Mouse (Mus musculus) kidney, postnatal 0 days (tissue): Measurements from ENCODE around the gene Ppef2. TPM values are rescaled to one million over a fixed set of nuclear protein-coding genes. Genes with fewer than 3 reads are reported as not detected.

Experiments
- ATAC-seq: fragments of 200-750 bp; cut with Nextera tagmentation; replicated peaks from 2 replicates; pipeline ENCODE4 v1.8.0; 2017; ENCODE audit warnings: low read depth, moderate number of reproducible peaks, moderate TSS enrichment, moderate library complexity; ENCODE audit not compliant: low FRiP score
- DNase-seq: peaks from one replicate; pipeline ENCODE4 v3.0.0-alpha.2; 2016; ENCODE audit warnings: low spot score
- H3K27ac ChIP-seq: fragments of 300-500 bp; sonication (generic); 2 replicates; pipeline ENCODE4 v1.5.1; 2014; ENCODE audit warnings: mild to moderate bottlenecking
- H3K27me3 ChIP-seq: fragments of 300-500 bp; sonication (generic); 2 replicates; pipeline ENCODE4 v1.6.1; 2014; ENCODE audit warnings: low read length, mixed read lengths; ENCODE audit not compliant: insufficient read depth
- H3K36me3 ChIP-seq: fragments of 300-500 bp; sonication (generic); 2 replicates; pipeline ENCODE4 v1.6.1; 2014; ENCODE audit warnings: low read length, mixed read lengths; ENCODE audit not compliant: insufficient read depth
- H3K4me1 ChIP-seq: fragments of 300-500 bp; sonication (generic); replicated peaks from 2 replicates; pipeline ENCODE4 v1.6.1; 2014; ENCODE audit warnings: antibody characterized with exemption, low read length, mixed read lengths; ENCODE audit not compliant: insufficient read depth
- H3K4me2 ChIP-seq: fragments of 300-500 bp; sonication (generic); 2 replicates; pipeline ENCODE4 v1.6.1; 2014; ENCODE audit warnings: mild to moderate bottlenecking, low read length, moderate library complexity, mixed read lengths
- H3K4me3 ChIP-seq: fragments of 300-500 bp; sonication (generic); replicated peaks from 2 replicates; pipeline ENCODE4 v1.5.1; 2014; ENCODE audit warnings: low read depth, low read length
- H3K9ac ChIP-seq: fragments of 300-500 bp; sonication (generic); 2 replicates; pipeline ENCODE4 v1.6.1; 2014; ENCODE audit warnings: low read depth, low read length
- H3K9me3 ChIP-seq: fragments of 300-500 bp; sonication (generic); replicated peaks from 2 replicates; pipeline ENCODE4 v1.6.1; 2016; ENCODE audit warnings: low read length, inconsistent platforms, mixed read lengths
- CTCF ChIP-seq: IDR thresholded peaks from 2 replicates; pipeline ENCODE4 v1.5.1; 2016; ENCODE audit warnings: antibody characterized with exemption, low read depth, mild to moderate bottlenecking, moderate library complexity
- WGBS: fragments of 180-500 bp; shearing (Covaris S2); extraction: QIAGEN DNeasy Blood & Tissue Kit; methylation state at CpG from one replicate; pipeline ENCODE4 v1.1.7; 2014; 5-methylcytosine and 5-hydroxymethylcytosine counted together
- polyA plus RNA-seq: library from polyadenylated mRNA; unstranded; fragments of >200 nt; fragmentation: Nextera tagmentation; extraction: Ambion mirVana; gene quantifications from 2 replicates; pipeline ENCODE4 v1.2.1, GENCODE M21; 2015

The Ppef2 gene
- polyA plus RNA-seq, 1 experiment from 2014 or later = 0.07 TPM

- Histone ChIP-seq H3K9ac (no peak overlapping the region), H3K9me3 (no peaks in the 10 kb centered on the region), H3K4me1 (no peaks in the 10 kb centered on the region), H3K27me3 (no peaks in the 10 kb centered on the region), H3K27ac (no peak overlapping the region), H3K36me3 (no peaks in the 10 kb centered on the region), H3K4me3 (no peak overlapping the region), H3K4me2 (no peak overlapping the region)
- DNase-seq = no peak
- no peak for TF ChIP-seq CTCF
- 94% methylated on average over 12 of the region's 12 CpGs for WGBS
- ATAC-seq = no peak
Measured at GRCm38 (mm10) chr5:92240769-92241168, 15.3 kb downstream of the Ppef2 start.

GRCm38 (mm10) chr5:92239333-92240232 is 16.5 kb downstream of the Ppef2 start:
- peak overlapping the region; percentile 6; the same call in 1 of the 2 replicates for H3K4me2 ChIP-seq
- H3K9me3 ChIP-seq = no peaks in the 10 kb centered on the region
- peak; percentile 88 for TF ChIP-seq CTCF
- no peaks in the 10 kb centered on the region for H3K4me1 ChIP-seq
- no peak overlapping the region for H3K9ac ChIP-seq
- peak; percentile 76 for DNase-seq
- no peak overlapping the region for H3K4me3 ChIP-seq
- no peak overlapping the region for H3K27ac ChIP-seq
- WGBS = 44% methylated on average over 29 of the region's 29 CpGs
- ATAC-seq = peak; percentile 65
- no peaks in the 10 kb centered on the region for H3K27me3 ChIP-seq
- no peaks in the 10 kb centered on the region for H3K36me3 ChIP-seq

GRCm38 (mm10) chr5:92234939-92235557 is 21.0 kb downstream of the Ppef2 start:
- H3K9ac ChIP-seq = no peak overlapping the region
- TF ChIP-seq CTCF = no peak
- no peaks in the 10 kb centered on the region for H3K4me1 ChIP-seq
- H3K9me3 ChIP-seq = no peaks in the 10 kb centered on the region
- H3K4me2 ChIP-seq = 0 out of 2 replicates have a peak overlapping the region, but pooled peaks have one; percentile 7
- H3K27me3 ChIP-seq = no peaks in the 10 kb centered on the region
- no peak for ATAC-seq
- no peak overlapping the region for H3K4me3 ChIP-seq
- 38% methylated on average over 5 of the region's 5 CpGs for WGBS
- DNase-seq = peak; percentile 27
- no peaks in the 10 kb centered on the region for H3K36me3 ChIP-seq
- no peak overlapping the region for H3K27ac ChIP-seq

GRCm38 (mm10) chr5:92233366-92233765 is 22.7 kb downstream of the Ppef2 start:
- Histone ChIP-seq H3K4me1 (no peaks in the 10 kb centered on the region), H3K9ac (no peak overlapping the region), H3K4me3 (no peak overlapping the region), H3K4me2 (no peak overlapping the region), H3K27me3 (no peaks in the 10 kb centered on the region), H3K9me3 (no peaks in the 10 kb centered on the region), H3K36me3 (no peaks in the 10 kb centered on the region), H3K27ac (no peak overlapping the region)
- no peak for TF ChIP-seq CTCF
- WGBS = 91% methylated on average over 4 of the region's 4 CpGs
- DNase-seq (no peak), ATAC-seq (no peak)

GRCm38 (mm10) chr5:92231836-92232235 is 24.2 kb downstream of the Ppef2 start:
- no peak for ATAC-seq
- H3K4me1 ChIP-seq = no peaks in the 10 kb centered on the region
- WGBS = 84% methylated on average over 10 of the region's 10 CpGs

GRCm38 (mm10) chr5:92230306-92230705 is 25.8 kb downstream of the Ppef2 start:
- Histone ChIP-seq H3K27ac (no peak overlapping the region), H3K9ac (no peak overlapping the region), H3K36me3 (no peaks in the 10 kb centered on the region), H3K27me3 (no peaks in the 10 kb centered on the region), H3K4me3 (no peak overlapping the region), H3K9me3 (no peaks in the 10 kb centered on the region), H3K4me1 (no peaks in the 10 kb centered on the region), H3K4me2 (no peak overlapping the region)
- 85% methylated on average over 11 of the region's 11 CpGs for WGBS
- no peak for TF ChIP-seq CTCF
- ATAC-seq (no peak), DNase-seq (no peak)

More at GRCm38 (mm10) chr5:92231836-92232235, 24.2 kb downstream of the Ppef2 start:
- Histone ChIP-seq H3K27ac (no peak overlapping the region), H3K36me3 (no peaks in the 10 kb centered on the region), H3K27me3 (no peaks in the 10 kb centered on the region), H3K9ac (no peak overlapping the region), H3K9me3 (no peaks in the 10 kb centered on the region), H3K4me3 (no peak overlapping the region), H3K4me2 (no peak overlapping the region)
- TF ChIP-seq CTCF = no peak
- DNase-seq = no peak
